Mouse (Mus musculus) kidney, adult 2 months (tissue): ENCODE measurements at regions not wholly inside any gene's neighbourhood (a gene's known extent, or its start where the extent isn't known, plus 50 kb on each side); places are given as distances from the start of the nearest gene placed in this dataset.

Experiments
- CTCF ChIP-seq: fragments of 200-500 bp; conservative IDR thresholded peaks from 2 replicates; pipeline ENCODE4 v1.5.1; 2011; ENCODE audit warnings: low read depth, mild to moderate bottlenecking, control low read depth, low read length, moderate library complexity, mixed read lengths; ENCODE audit not compliant: insufficient read depth, insufficient read length
- POLR2A ChIP-seq: fragments of 200-500 bp; IDR thresholded peaks from one replicate; pipeline ENCODE4 v1.6.1; 2011; ENCODE audit warnings: low read depth, low read length, control low read depth

DNA sequence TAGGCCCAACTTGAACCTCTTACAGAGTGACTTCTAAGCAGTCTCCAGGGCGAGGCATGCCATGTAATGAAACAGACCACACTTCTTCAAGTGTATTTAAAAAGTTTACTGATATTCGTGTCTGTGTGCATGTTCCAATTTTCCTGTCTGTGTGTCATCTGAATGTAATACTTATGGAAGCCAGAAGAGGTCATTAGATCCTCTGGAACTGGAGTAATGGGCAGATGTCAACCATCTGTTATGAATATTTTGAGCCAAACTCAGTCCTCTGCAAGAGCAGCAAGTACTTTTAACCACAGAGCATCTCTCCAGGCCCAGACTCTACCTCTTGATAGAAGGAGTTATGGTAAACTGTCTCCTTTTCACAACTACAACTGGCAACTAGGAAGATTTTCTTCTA is 156.4 kb downstream of the Pih1d3 start:
- TF ChIP-seq POLR2A: no peak
- TF ChIP-seq CTCF: no peak
